Mouse (Mus musculus) embryonic facial prominence, embryonic 13.5 days (tissue): ENCODE measurements around the gene Cdkal1. TPM values are rescaled to one million over a fixed set of nuclear protein-coding genes. Genes with fewer than 3 reads are reported as not detected.

ENCODE experiments used
- ATAC-seq: fragments of 200-750 bp; cut with Nextera tagmentation; 2 replicates; pipeline ENCODE4 v1.8.0; 2017; ENCODE audit warnings: low read depth; ENCODE audit not compliant: insufficient number of reproducible peaks, insufficient read depth, low FRiP score, low TSS enrichment
- H3K27ac ChIP-seq: fragments of 300-500 bp; sonication (generic); 2 replicates; pipeline ENCODE4 v1.5.1; 2015; ENCODE audit warnings: moderate library complexity, mild to moderate bottlenecking, inconsistent platforms
- H3K27me3 ChIP-seq: fragments of 300-500 bp; sonication (generic); 2 replicates; pipeline ENCODE4 v1.6.1; 2015; ENCODE audit warnings: mild to moderate bottlenecking, inconsistent platforms
- H3K36me3 ChIP-seq: fragments of 300-500 bp; sonication (generic); 2 replicates; pipeline ENCODE4 v1.6.1; 2015; ENCODE audit warnings: mild to moderate bottlenecking, inconsistent platforms
- H3K4me1 ChIP-seq: fragments of 300-500 bp; sonication (generic); 2 replicates; pipeline ENCODE4 v1.6.1; 2015; ENCODE audit warnings: inconsistent platforms
- H3K4me2 ChIP-seq: fragments of 300-500 bp; sonication (generic); 2 replicates; pipeline ENCODE4 v1.6.1; 2015; ENCODE audit warnings: moderate library complexity, mild to moderate bottlenecking, inconsistent platforms
- H3K4me3 ChIP-seq: fragments of 300-500 bp; sonication (generic); 2 replicates; pipeline ENCODE4 v1.5.1; 2015; ENCODE audit warnings: mild to moderate bottlenecking, inconsistent platforms
- H3K9ac ChIP-seq: fragments of 300-500 bp; sonication (generic); 2 replicates; pipeline ENCODE4 v1.6.1; 2015; ENCODE audit warnings: mild to moderate bottlenecking, inconsistent platforms
- H3K9me3 ChIP-seq: fragments of 300-500 bp; sonication (generic); 2 replicates; pipeline ENCODE4 v1.6.1; 2016; ENCODE audit warnings: inconsistent platforms
- WGBS: fragments of 180-500 bp; shearing (Covaris S2); methylation state at CpG from one replicate; pipeline ENCODE4 v1.1.7; 2015; ENCODE audit warnings: mixed read lengths; 5-methylcytosine and 5-hydroxymethylcytosine counted together
- polyA plus RNA-seq: library from polyadenylated mRNA; unstranded; fragments of >200 nt; fragmentation: Nextera tagmentation; extraction: Ambion mirVana; gene quantifications from 2 replicates; pipeline ENCODE4 v1.2.1, GENCODE M21; 2015

Gene Cdkal1
- polyA plus RNA-seq, 1 experiment from 2014 or later = 34.0 TPM

DNA sequence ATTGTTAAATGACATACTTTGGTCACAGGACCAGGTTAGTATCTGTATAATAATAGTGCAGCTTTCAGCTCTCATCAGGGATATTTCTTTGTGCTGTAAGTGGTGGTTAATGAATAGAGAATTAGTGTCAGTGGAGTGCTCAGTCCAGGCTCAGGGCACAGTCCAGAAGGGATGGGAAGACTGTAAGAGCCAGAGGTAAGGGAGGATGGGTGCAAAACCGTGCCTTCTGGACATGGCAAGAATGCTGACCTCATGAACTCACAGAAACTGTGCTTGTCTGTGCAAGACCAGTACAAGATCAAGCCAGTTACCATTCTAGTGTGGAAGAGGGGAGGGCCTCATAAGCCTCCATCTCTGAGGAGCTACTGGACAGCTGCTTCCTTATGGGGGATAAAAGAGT is 496.1 kb downstream of the Cdkal1 start:
- H3K4me3 ChIP-seq = no peak overlapping the region
- H3K4me2 ChIP-seq = no peak overlapping the region
- H3K9me3 ChIP-seq = no peaks in the 10 kb centered on the region
- H3K27me3 ChIP-seq = no peaks in the 10 kb centered on the region
- no peak overlapping the region for H3K27ac ChIP-seq
- ATAC-seq = no peak
- WGBS = 77% methylated on average over 1 of the region's 1 CpGs
- H3K9ac ChIP-seq = no peak overlapping the region
- no peaks in the 10 kb centered on the region for H3K36me3 ChIP-seq
- peaks cover 16% of the 10 kb centered on the region for H3K4me1 ChIP-seq

GRCm38 (mm10) chr13:29357483-29357882 is 498.0 kb downstream of the Cdkal1 start:
- Histone ChIP-seq H3K27me3 (no peaks in the 10 kb centered on the region), H3K4me3 (no peak overlapping the region), H3K27ac (no peak overlapping the region), H3K36me3 (no peaks in the 10 kb centered on the region), H3K4me2 (no peak overlapping the region), H3K9me3 (no peaks in the 10 kb centered on the region), H3K4me1 (peaks cover 13% of the 10 kb centered on the region), H3K9ac (no peak overlapping the region)
- WGBS = 86% methylated on average over 5 of the region's 5 CpGs
- ATAC-seq = no peak

DNA sequence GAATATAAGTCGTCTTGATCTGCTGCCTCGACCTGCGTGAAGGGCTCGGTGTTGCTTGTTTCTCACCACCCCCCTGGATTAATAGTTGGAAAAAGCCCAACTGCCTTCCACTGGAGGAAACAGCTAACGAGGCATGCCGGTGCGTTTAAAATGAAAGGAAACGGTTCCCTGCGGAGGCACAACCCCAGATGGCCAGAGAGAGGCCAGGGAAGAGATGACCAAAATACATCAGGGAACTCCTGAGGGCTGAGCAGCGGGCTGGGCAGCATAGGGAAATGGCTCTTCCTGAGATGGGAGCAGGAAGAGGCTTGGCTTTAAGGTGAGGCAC is 499.4 kb downstream of the Cdkal1 start:
- Histone ChIP-seq H3K4me2 (no peak overlapping the region), H3K27me3 (no peaks in the 10 kb centered on the region), H3K4me1 (peaks cover 25% of the 10 kb centered on the region), H3K27ac (no peak overlapping the region), H3K9ac (0 out of 2 replicates have a peak overlapping the region, but pooled peaks have one; percentile 11), H3K36me3 (no peaks in the 10 kb centered on the region), H3K4me3 (no peak overlapping the region), H3K9me3 (no peaks in the 10 kb centered on the region)
- 37% methylated on average over 10 of the region's 10 CpGs for WGBS
- ATAC-seq = no peak

GRCm38 (mm10) chr13:29355484-29356157 is 499.9 kb downstream of the Cdkal1 start:
- Histone ChIP-seq H3K4me3 (no peak overlapping the region), H3K27ac (no peak overlapping the region), H3K4me1 (peaks cover 30% of the 10 kb centered on the region), H3K9ac (no peak overlapping the region), H3K4me2 (no peak overlapping the region), H3K36me3 (no peaks in the 10 kb centered on the region), H3K27me3 (no peaks in the 10 kb centered on the region), H3K9me3 (no peaks in the 10 kb centered on the region)
- WGBS = 62% methylated on average over 3 of the region's 3 CpGs
- no peak for ATAC-seq

- H3K36me3 ChIP-seq = no peaks in the 10 kb centered on the region
- no peaks in the 10 kb centered on the region for H3K9me3 ChIP-seq
- no peaks in the 10 kb centered on the region for H3K27me3 ChIP-seq
- ATAC-seq = no peak
- H3K27ac ChIP-seq = no peak overlapping the region
- H3K9ac ChIP-seq = no peak overlapping the region
- WGBS = 89% methylated on average over 4 of the region's 4 CpGs
- no peak overlapping the region for H3K4me3 ChIP-seq
- H3K4me1 ChIP-seq = peaks cover 33% of the 10 kb centered on the region
- no peak overlapping the region for H3K4me2 ChIP-seq
Observed at GRCm38 (mm10) chr13:29354943-29355342, 500.5 kb downstream of the Cdkal1 start.

- no peak overlapping the region for H3K9ac ChIP-seq
- no peaks in the 10 kb centered on the region for H3K36me3 ChIP-seq
- ATAC-seq = no peak
- no peak overlapping the region for H3K27ac ChIP-seq
- H3K4me3 ChIP-seq = no peak overlapping the region
- 75% methylated on average over 5 of the region's 5 CpGs for WGBS
- H3K27me3 ChIP-seq = no peaks in the 10 kb centered on the region
- H3K4me1 ChIP-seq = peaks cover 38% of the 10 kb centered on the region
- no peaks in the 10 kb centered on the region for H3K9me3 ChIP-seq
- H3K4me2 ChIP-seq = no peak overlapping the region
Observed at GRCm38 (mm10) chr13:29353888-29354415, 501.5 kb downstream of the Cdkal1 start.

- Histone ChIP-seq H3K4me1 (peaks cover 32% of the 10 kb centered on the region), H3K36me3 (peaks cover 13% of the 10 kb centered on the region), H3K27ac (no peak overlapping the region), H3K4me3 (no peak overlapping the region), H3K4me2 (no peak overlapping the region), H3K27me3 (no peaks in the 10 kb centered on the region), H3K9me3 (peaks cover 3% of the 10 kb centered on the region; the same call in 1 of the 2 replicates), H3K9ac (no peak overlapping the region)
- ATAC-seq = no peak
- WGBS = 67% methylated on average over 9 of the region's 9 CpGs
Observed at GRCm38 (mm10) chr13:29351023-29351684, 504.3 kb downstream of the Cdkal1 start.

DNA sequence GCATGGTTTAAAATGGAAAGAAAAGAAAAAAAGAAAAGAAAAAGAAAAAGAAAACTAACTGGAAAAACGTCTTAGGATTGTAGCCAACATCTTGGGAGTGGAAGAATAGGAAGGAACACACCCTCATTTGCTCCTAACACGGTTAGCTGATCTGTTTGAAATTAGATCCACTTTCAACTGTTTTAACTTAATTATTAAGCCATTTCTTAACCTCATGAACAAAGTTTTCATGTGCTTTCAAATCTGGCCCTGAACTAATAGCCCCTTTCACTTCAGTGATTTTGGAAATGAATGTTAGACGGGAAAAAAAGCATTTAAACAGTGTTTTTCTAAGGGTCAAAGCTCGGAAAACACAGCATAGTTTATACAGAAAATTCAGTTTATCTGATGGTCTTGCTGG is 505.5 kb downstream of the Cdkal1 start:
- no peak overlapping the region for H3K4me3 ChIP-seq
- no peak overlapping the region for H3K9ac ChIP-seq
- WGBS = 45% methylated on average over 4 of the region's 4 CpGs
- H3K27me3 ChIP-seq = no peaks in the 10 kb centered on the region
- no peak overlapping the region for H3K27ac ChIP-seq
- H3K4me1 ChIP-seq = peaks cover 30% of the 10 kb centered on the region
- ATAC-seq = no peak
- H3K9me3 ChIP-seq = peaks cover 3% of the 10 kb centered on the region; the same call in 1 of the 2 replicates
- no peak overlapping the region for H3K4me2 ChIP-seq
- peaks cover 13% of the 10 kb centered on the region for H3K36me3 ChIP-seq

GRCm38 (mm10) chr13:29349386-29349961 is 506.0 kb downstream of the Cdkal1 start:
- Histone ChIP-seq H3K9ac (no peak overlapping the region), H3K9me3 (peaks cover 3% of the 10 kb centered on the region; the same call in 1 of the 2 replicates), H3K4me1 (peaks cover 30% of the 10 kb centered on the region), H3K4me2 (no peak overlapping the region), H3K27ac (no peak overlapping the region), H3K36me3 (peaks cover 13% of the 10 kb centered on the region), H3K27me3 (no peaks in the 10 kb centered on the region), H3K4me3 (no peak overlapping the region)
- no peak for ATAC-seq
- WGBS = 75% methylated on average over 7 of the region's 7 CpGs

GRCm38 (mm10) chr13:29348331-29348730 is 507.1 kb downstream of the Cdkal1 start:
- Histone ChIP-seq H3K27ac (no peak overlapping the region), H3K4me2 (no peak overlapping the region), H3K9me3 (peaks cover 3% of the 10 kb centered on the region; the same call in 1 of the 2 replicates), H3K27me3 (no peaks in the 10 kb centered on the region), H3K9ac (no peak overlapping the region), H3K36me3 (peaks cover 13% of the 10 kb centered on the region), H3K4me3 (no peak overlapping the region), H3K4me1 (peaks cover 26% of the 10 kb centered on the region)
- no peak for ATAC-seq
- WGBS = 85% methylated on average over 3 of the region's 3 CpGs

DNA sequence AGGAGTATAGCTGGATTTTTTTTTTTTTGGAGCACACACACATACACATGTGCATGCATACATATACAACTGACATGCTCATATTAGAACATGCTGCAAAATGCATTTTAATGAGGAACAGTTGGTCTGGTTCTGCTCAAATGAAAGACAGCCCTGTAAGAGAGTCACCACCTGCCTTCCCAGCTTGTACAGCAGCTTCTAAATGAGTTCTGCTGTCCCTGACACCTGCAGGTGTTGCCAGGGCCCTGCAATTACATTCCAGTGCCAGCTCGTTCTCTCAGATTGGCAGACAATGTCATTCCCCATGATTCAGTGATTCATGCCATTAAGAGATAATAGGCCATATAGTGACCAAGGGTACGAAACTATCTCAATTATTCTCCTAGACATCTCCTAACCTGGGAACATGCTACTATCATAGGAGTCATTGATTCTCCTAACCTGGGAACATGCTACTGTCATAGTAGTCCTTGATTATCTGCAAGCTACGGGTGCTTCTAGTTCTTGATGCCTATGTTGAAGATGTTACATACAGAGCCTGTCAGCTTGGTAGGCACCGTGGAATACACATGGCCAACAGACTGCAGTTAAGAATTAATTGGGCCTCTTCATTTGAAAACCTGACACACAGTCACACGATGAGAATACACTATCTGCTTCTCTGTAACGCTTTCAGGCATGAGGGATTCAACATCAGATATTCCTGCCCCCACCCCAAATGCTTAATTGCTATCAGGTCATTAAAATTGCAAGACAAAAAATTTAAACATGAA is 522.6 kb downstream of the Cdkal1 start:
- Histone ChIP-seq H3K9me3 (no peaks in the 10 kb centered on the region), H3K4me3 (no peak overlapping the region), H3K36me3 (peaks cover 4% of the 10 kb centered on the region; the same call in 1 of the 2 replicates), H3K27ac (no peak overlapping the region), H3K9ac (no peak overlapping the region), H3K4me2 (no peak overlapping the region), H3K4me1 (no peaks in the 10 kb centered on the region), H3K27me3 (no peaks in the 10 kb centered on the region)
- 84% methylated on average over 6 of the region's 6 CpGs for WGBS
- ATAC-seq = no peak
